Mouse (Mus musculus) CH12.LX (cell line): Measurements from ENCODE around the gene Lmna.

Source experiments
- CTCF ChIP-seq, 2 experiments: IDR thresholded peaks in 1 of 2; conservative IDR thresholded peaks in 1 of 2; 2 replicates each; pipeline ENCODE4 v1.5.1; 2011 to 2012; ENCODE audit warnings: low read depth in 2 of 2, low read length in 2 of 2, improper control_type of control experiment in 1 of 2, inconsistent platforms in 1 of 2, mild to moderate bottlenecking in 1 of 2, moderate library complexity in 1 of 2
- SIN3A ChIP-seq: IDR thresholded peaks from 2 replicates; pipeline ENCODE4 v1.6.1; 2012; ENCODE audit warnings: low read length, improper control_type of control experiment, inconsistent platforms

DNA sequence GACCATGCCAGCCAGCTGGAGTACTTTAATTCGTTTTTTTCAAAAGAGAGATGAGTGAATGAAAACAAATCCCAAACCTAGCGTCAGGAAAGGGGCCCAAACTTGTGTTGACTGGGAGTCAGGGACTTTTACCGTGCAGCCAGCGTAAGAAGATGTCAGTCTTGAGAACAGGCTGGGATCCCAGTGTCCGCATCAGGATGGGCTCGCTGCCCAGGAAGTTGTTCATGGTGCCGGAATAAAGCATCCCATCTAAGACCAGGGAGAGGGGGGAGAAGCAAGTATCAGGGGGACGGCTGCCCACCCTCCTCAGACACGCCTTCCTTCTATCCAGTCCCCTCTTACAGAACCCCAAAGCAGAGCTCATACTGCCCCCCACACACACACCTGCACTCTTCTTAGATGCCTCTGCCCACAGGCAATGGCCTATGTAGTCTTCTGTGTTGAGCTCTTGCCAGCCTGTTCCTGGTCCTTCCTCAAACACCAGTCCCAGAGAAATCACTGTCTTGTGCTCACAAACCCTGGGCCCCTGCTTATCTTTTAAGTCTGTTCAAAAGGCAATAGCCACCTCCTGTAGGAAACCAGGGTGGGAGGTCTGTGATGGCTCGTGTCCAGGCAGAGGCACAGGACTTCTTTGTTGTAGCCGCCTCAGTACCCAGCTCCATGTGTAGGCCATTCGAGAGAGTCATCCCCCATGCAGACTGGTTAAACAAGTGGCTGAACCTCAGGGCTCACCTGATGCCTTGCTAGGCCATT, 59.2 kb downstream of the Lmna start:
- TF ChIP-seq CTCF (conservative IDR thresholded peaks at IDR 0.05 in 1 of 2, IDR thresholded peaks at IDR 0.05 in 1 of 2; ENCODE audit: low read depth in 2 of 2, low read length in 2 of 2) (no peak), SIN3A (no peak)
